Mouse (Mus musculus): ENCODE measurements around the gene Capn1.

The Capn1 gene

GRCm38 (mm10) chr19:5952071-5952691, 63.5 kb downstream of the Capn1 start:
- no peak for DNase-seq (ENCODE audit: low spot score)

- DNase-seq (ENCODE audit: low spot score): no peak
Observed at GRCm38 (mm10) chr19:5951631-5952030, 64.1 kb downstream of the Capn1 start.

DNA sequence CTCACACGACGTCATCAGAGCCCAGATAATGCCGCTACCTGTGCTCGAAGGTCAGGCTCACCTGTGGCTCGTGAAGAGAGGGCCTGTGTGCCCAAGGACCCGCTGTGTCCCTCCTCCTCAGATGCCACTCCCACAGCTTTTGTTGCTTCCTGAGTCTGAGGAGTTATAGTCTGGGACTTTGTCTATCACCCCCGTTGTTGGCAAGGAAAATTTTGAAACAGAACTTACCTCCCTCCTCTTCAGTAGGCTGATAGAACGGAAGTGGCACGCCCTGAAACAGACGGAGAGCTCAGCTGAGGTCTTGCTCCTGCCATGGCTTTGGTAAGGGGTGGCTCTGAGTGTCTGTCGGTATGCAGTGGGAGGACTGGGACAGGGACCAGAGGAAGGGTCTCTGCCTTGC, 65.5 kb downstream of the Capn1 start:
- no peak for DNase-seq (ENCODE audit: low spot score)

DNA sequence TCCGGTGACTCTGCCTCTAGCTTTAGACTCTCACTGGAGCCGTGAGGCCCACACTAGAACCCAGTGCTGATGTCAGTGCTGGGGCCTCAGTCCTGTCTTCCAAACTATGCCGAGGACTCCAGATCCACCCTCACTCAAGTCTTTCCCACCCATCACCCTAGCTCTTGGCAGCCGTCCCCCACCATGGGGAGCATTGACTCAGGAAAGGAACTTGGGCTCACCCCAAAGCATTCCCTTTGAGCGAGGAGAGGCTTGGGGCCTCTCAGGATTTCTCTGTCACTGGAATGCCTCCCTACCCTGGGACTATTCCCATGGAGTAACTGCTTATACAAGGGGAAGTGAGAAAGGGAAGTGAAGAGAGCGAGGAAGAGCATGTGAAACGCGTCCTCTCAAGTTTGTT, 69.8 kb downstream of the Capn1 start:
- no peak for DNase-seq (ENCODE audit: low spot score)

DNA sequence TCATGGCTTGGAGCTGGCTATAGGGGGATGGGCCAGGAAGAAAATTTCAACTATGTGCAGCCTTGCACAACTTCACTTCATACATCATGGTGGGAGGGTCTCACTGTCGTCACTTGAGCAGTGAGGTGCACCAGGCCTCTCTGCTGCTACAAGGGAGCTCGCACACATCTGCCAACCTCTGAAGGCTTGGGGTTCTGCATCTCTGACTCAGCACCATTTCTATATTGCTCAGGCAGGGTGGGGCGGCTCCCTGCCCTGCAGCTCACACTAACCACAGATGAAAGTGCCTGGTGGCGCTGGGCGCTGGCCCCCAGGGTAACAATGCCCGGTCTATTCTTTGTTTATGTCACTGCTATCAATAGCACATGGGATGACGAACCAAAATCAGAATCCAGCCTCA, 70.7 kb downstream of the Capn1 start:
- DNase-seq (ENCODE audit: low spot score): no peak

- no peak for DNase-seq (ENCODE audit: low spot score)
Observed at GRCm38 (mm10) chr19:5944145-5944544, 71.6 kb downstream of the Capn1 start.

GRCm38 (mm10) chr19:5943404-5943803, 72.3 kb downstream of the Capn1 start:
- no peak for DNase-seq (ENCODE audit: low spot score)

- no peak for DNase-seq (ENCODE audit: low spot score)
Observed at GRCm38 (mm10) chr19:5942581-5942980, 73.1 kb downstream of the Capn1 start.

GRCm38 (mm10) chr19:5940656-5941055, 75.0 kb downstream of the Capn1 start:
- DNase-seq (ENCODE audit: low spot score): no peak

GRCm38 (mm10) chr19:5940173-5940572, 75.5 kb downstream of the Capn1 start:
- no peak for DNase-seq (ENCODE audit: low spot score)

- no peak for DNase-seq (ENCODE audit: low spot score)
Observed at GRCm38 (mm10) chr19:5939715-5940114, 76.0 kb downstream of the Capn1 start.
